Comparison of ENCODE assay signal across 8 mouse cellular contexts in the genomic region with DNA sequence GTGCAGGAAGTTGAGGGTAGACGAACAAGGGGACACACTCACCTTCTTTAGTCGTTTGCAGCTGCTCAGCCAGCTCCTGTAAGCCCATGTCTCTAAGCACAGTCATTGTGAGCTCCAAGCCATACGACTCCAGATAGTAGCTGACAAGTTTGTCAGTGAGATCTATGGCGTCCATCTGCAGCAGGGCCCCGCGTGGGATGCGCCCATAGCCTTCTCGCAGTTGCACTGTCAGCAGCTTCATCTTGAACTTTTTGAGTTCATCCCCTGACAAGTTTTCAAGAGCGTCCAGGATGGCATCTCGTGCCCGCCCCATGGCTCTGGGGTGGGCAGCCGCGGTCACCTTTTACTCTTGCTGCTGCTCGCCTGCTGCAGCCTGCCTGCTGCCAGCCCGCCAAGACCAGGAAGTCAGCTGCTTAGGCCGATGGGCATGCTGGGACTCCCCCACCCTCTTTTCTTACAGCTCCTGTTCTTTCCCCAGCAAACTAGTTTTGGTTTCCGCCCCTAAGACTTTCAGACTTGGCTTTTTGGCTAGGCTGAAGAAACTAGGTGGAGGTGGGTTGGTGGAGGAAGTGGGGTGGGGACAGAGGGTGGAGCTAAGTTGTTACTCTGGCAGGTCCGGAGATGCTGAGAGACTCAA. TPM values are rescaled to one million over a fixed set of nuclear protein-coding genes. Genes with fewer than 3 reads are reported as not detected.
DNase-seq lines count a peak whose midpoint lies in the region; ATAC-seq and TF ChIP-seq lines count a peak whose summit lies in the region.

A gene (minus strand): TSS at position 527 of the 637 bp plus-strand sequence.

- peak; percentile 38 for ATAC-seq in lung, embryonic 14.5 days (ENCODE audit: insufficient read depth)

- no peak for TF ChIP-seq CTCF in bone marrow, adult 2 months (IDR thresholded peaks at IDR 0.05; ENCODE audit: control insufficient read depth, insufficient read depth, low read length)
- no peak for TF ChIP-seq CTCF in lung, embryonic 14.5 days (IDR thresholded peaks at IDR 0.05; ENCODE audit: low read depth)

- peaks cover 33% of the 10 kb centered on the region for H3K36me3 ChIP-seq in lung, embryonic 14.5 days (ENCODE audit: insufficient read depth)

- H3K9ac ChIP-seq in lung, embryonic 14.5 days, result peak within 1 kb of the TSS; percentile 46; the same call in 1 of the 2 replicates

- under 1% methylated on average over 18 of the region's 18 CpGs for WGBS in bone marrow, adult 2 months
- 11% methylated on average over 18 of the region's 18 CpGs for WGBS in lung, embryonic 14.5 days

- peak; percentile 87; the same call in 1 of the 2 replicates for TF ChIP-seq POLR2A in bone marrow, adult 2 months (IDR thresholded peaks at IDR 0.05; ENCODE audit: borderline replicate concordance, control insufficient read depth, low read depth, low read length)

- no peaks in the 10 kb centered on the region for H3K9me3 ChIP-seq in lung, embryonic 14.5 days (ENCODE audit: low read depth, low read length)

- no peaks in the 10 kb centered on the region for H3K27me3 ChIP-seq in lung, embryonic 14.5 days (ENCODE audit: insufficient read depth, low read length)

- H3K27ac ChIP-seq in bone marrow, adult 2 months (ENCODE audit: control insufficient read depth, insufficient read depth, low read depth, low read length, poor library complexity), result peak within 1 kb of the TSS; percentile 48
- peak within 1 kb of the TSS; percentile 50; the same call in 1 of the 2 replicates for H3K27ac ChIP-seq in lung, embryonic 14.5 days (ENCODE audit: low read depth)

- peak within 1 kb of the TSS; percentile 70 for H3K4me3 ChIP-seq in bone marrow, adult 2 months (replicated peaks; ENCODE audit: control insufficient read depth, low read depth, low read length)
- H3K4me3 ChIP-seq in lung, embryonic 14.5 days (ENCODE audit: low read depth, low read length), result peak within 1 kb of the TSS; percentile 27

- peak within 1 kb of the TSS; percentile 64 for H3K4me2 ChIP-seq in lung, embryonic 14.5 days

- peak; percentile 55 for DNase-seq in layer of hippocampus, adult 9-11 months
- DNase-seq in layer of hippocampus, postnatal 36 days, result no peak
- DNase-seq in heart, adult 18-20 months, result peak; percentile 67
- DNase-seq in kidney, adult 11 months, result peak; percentile 71
- DNase-seq in lung, embryonic 14.5 days, result peak; percentile 59
- DNase-seq in ovary, postnatal 10 days (ENCODE audit: low spot score), result peak; percentile 36
- no peak for DNase-seq in Muller cell, postnatal 12 days (ENCODE audit: inconsistent ontology term)

- H3K4me1 ChIP-seq in bone marrow, adult 2 months (ENCODE audit: control insufficient read depth, insufficient read depth, low read length), result peaks cover 2% of the 10 kb centered on the region
- H3K4me1 ChIP-seq in lung, embryonic 14.5 days (ENCODE audit: insufficient read depth), result peaks cover 4% of the 10 kb centered on the region; the same call in 1 of the 2 replicates

RNA-seq across cellular contexts. Expression of the gene that starts here (rescaled TPM):
- total RNA-seq in layer of hippocampus, postnatal 36 days (2021), result 1 to 10 TPM; 1.9 to 2.4 TPM
- 17.7 and 19.9 TPM in 2 replicates for polyA plus RNA-seq in bone marrow, adult 2 months (2011; ENCODE audit: insufficient read depth, insufficient read length, low replicate concordance, missing spikeins)
- 10 to 100 TPM in 1 of 2 experiments, 1 to 10 TPM in 1; 9.0 to 10.5 TPM for total RNA-seq in heart, adult 18-20 months (2021)
- 22.1 and 26.8 TPM in 2 replicates for polyA plus RNA-seq in lung, embryonic 14.5 days (2014; fragmentation: Nextera tagmentation; extraction: Ambion mirVana)

Comparison
In these comparisons a context has a peak if more than half of its experiments do, and no peak if none do; other contexts are left out.
1. DNase-seq: peak in layer of hippocampus, adult 9-11 months (single experiment), heart, adult 18-20 months (2 of 2), kidney, adult 11 months (single experiment), lung, embryonic 14.5 days (single experiment) and ovary, postnatal 10 days (single experiment); none in layer of hippocampus, postnatal 36 days (0 of 2) and Muller cell, postnatal 12 days (single experiment).